Mouse (Mus musculus) C2C12 (cell line): ENCODE results near the gene Cacng8. TPM values are rescaled to one million over a fixed set of nuclear protein-coding genes. Genes with fewer than 3 reads are reported as not detected.

Experiments
- H3K27me3 ChIP-seq: one replicate; pipeline ENCODE4 v1.6.1; 2011; ENCODE audit not compliant: control insufficient read depth, insufficient read depth, insufficient read length
- H3K36me3 ChIP-seq: one replicate; pipeline ENCODE4 v1.6.1; 2011; ENCODE audit not compliant: control insufficient read depth, insufficient read depth
- H3K4me3 ChIP-seq: one replicate; pipeline ENCODE4 v1.5.1; 2011; ENCODE audit warnings: mild to moderate bottlenecking, control low read depth; ENCODE audit not compliant: poor library complexity, insufficient read depth, severe bottlenecking
- H3K79me2 ChIP-seq: one replicate; pipeline ENCODE4 v1.6.1; 2011; ENCODE audit not compliant: control insufficient read depth, insufficient read depth
- H3K79me3 ChIP-seq: one replicate; pipeline ENCODE4 v1.6.1; 2011; ENCODE audit warnings: low read depth, control low read depth
- H3ac ChIP-seq: one replicate; pipeline ENCODE3; 2011; ENCODE audit warnings: low read depth; ENCODE audit not compliant: control insufficient read depth, insufficient read length
- CEBPB ChIP-seq: IDR thresholded peaks from one replicate; pipeline ENCODE4 v1.6.1; 2011; ENCODE audit warnings: low read depth, mild to moderate bottlenecking, control low read depth, moderate library complexity
- CTCF ChIP-seq: IDR thresholded peaks from one replicate; pipeline ENCODE4 v1.5.1; 2011; ENCODE audit not compliant: control insufficient read depth, insufficient read depth, insufficient read length
- FOSL1 ChIP-seq: IDR thresholded peaks from one replicate; pipeline ENCODE4 v1.8.0; 2011; ENCODE audit warnings: mild to moderate bottlenecking, low read length; ENCODE audit not compliant: poor library complexity, insufficient read depth, severe bottlenecking
- MAX ChIP-seq: IDR thresholded peaks from one replicate; pipeline ENCODE4 v1.6.1; 2011; ENCODE audit warnings: mild to moderate bottlenecking, control low read depth
- MYOD1 ChIP-seq: IDR thresholded peaks from one replicate; pipeline ENCODE4 v1.6.1; 2011; ENCODE audit warnings: low read depth; ENCODE audit not compliant: control insufficient read depth, insufficient read length
- MYOG ChIP-seq: IDR thresholded peaks from one replicate; pipeline ENCODE4 v1.6.1; 2011; ENCODE audit not compliant: control insufficient read depth, insufficient read length; ENCODE audit errors: extremely low read depth
- USF1 ChIP-seq: IDR thresholded peaks from one replicate; pipeline ENCODE4 v1.6.1; 2011; ENCODE audit warnings: low read depth, mild to moderate bottlenecking, control low read depth, moderate library complexity
- polyA plus RNA-seq: library from polyadenylated mRNA; unstranded; fragments of >200 nt; fragmentation: generic; extraction: Trizol; gene quantifications from one replicate; pipeline ENCODE4 v1.2.1, GENCODE M21; 2012; ENCODE audit warnings: missing spikeins

The Cacng8 gene
- polyA plus RNA-seq, 1 experiment, result 1.3 TPM

- Histone ChIP-seq H3K27me3 (no peaks in the 10 kb centered on the region), H3K79me3 (no peaks in the 10 kb centered on the region), H3ac (no peak overlapping the region), H3K79me2 (no peaks in the 10 kb centered on the region), H3K4me3 (no peak overlapping the region), H3K36me3 (no peaks in the 10 kb centered on the region)
- TF ChIP-seq MAX, result no peak
- no peak for TF ChIP-seq USF1
- no peak for TF ChIP-seq CTCF
- no peak for TF ChIP-seq MYOD1
- TF ChIP-seq MYOG, result no peak
- TF ChIP-seq FOSL1, result no peak
- no peak for TF ChIP-seq CEBPB
These were observed 34.7 kb downstream of the Cacng8 start for GRCm38 (mm10) chr7:3425141-3425540.

- no peaks in the 10 kb centered on the region for H3K79me3 ChIP-seq
- H3K27me3 ChIP-seq, result peaks cover 5% of the 10 kb centered on the region
- no peak overlapping the region for H3ac ChIP-seq
- TF ChIP-seq USF1 (no peak), MYOG (no peak), FOSL1 (no peak), CEBPB (no peak), MAX (no peak), MYOD1 (no peak), CTCF (no peak)
- H3K79me2 ChIP-seq, result no peaks in the 10 kb centered on the region
- H3K4me3 ChIP-seq, result no peak overlapping the region
- H3K36me3 ChIP-seq, result no peaks in the 10 kb centered on the region
These were observed 39.7 kb downstream of the Cacng8 start for GRCm38 (mm10) chr7:3430161-3430560.

- no peaks in the 10 kb centered on the region for H3K36me3 ChIP-seq
- H3K79me2 ChIP-seq, result no peaks in the 10 kb centered on the region
- no peak overlapping the region for H3ac ChIP-seq
- H3K27me3 ChIP-seq, result peaks cover 5% of the 10 kb centered on the region
- H3K79me3 ChIP-seq, result no peaks in the 10 kb centered on the region
- H3K4me3 ChIP-seq, result no peak overlapping the region
- TF ChIP-seq MYOD1 (no peak), MAX (no peak), CEBPB (no peak), CTCF (no peak), FOSL1 (no peak), USF1 (no peak)
These were observed 41.6 kb downstream of the Cacng8 start for GRCm38 (mm10) chr7:3432066-3432465.

GRCm38 (mm10) chr7:3437941-3438340, 47.5 kb downstream of the Cacng8 start:
- H3ac ChIP-seq, result no peak overlapping the region
- H3K4me3 ChIP-seq, result no peak overlapping the region
- H3K79me3 ChIP-seq, result no peaks in the 10 kb centered on the region
- H3K27me3 ChIP-seq, result no peaks in the 10 kb centered on the region
- no peaks in the 10 kb centered on the region for H3K79me2 ChIP-seq
- TF ChIP-seq MYOG (no peak), FOSL1 (no peak), CTCF (no peak)
- no peaks in the 10 kb centered on the region for H3K36me3 ChIP-seq

- H3K4me3 ChIP-seq, result no peak overlapping the region
- H3K36me3 ChIP-seq, result no peaks in the 10 kb centered on the region
- H3K79me2 ChIP-seq, result no peaks in the 10 kb centered on the region
- no peaks in the 10 kb centered on the region for H3K27me3 ChIP-seq
- no peaks in the 10 kb centered on the region for H3K79me3 ChIP-seq
- H3ac ChIP-seq, result no peak overlapping the region
- no peak for TF ChIP-seq MYOD1
- no peak for TF ChIP-seq CEBPB
- no peak for TF ChIP-seq MYOG
- no peak for TF ChIP-seq MAX
- no peak for TF ChIP-seq FOSL1
- no peak for TF ChIP-seq USF1
- no peak for TF ChIP-seq CTCF
These were observed 49.5 kb downstream of the Cacng8 start for GRCm38 (mm10) chr7:3439984-3440383.

GRCm38 (mm10) chr7:3440526-3440925, 50.0 kb downstream of the Cacng8 start:
- H3ac ChIP-seq, result no peak overlapping the region
- no peaks in the 10 kb centered on the region for H3K36me3 ChIP-seq
- H3K79me3 ChIP-seq, result no peaks in the 10 kb centered on the region
- no peaks in the 10 kb centered on the region for H3K27me3 ChIP-seq
- TF ChIP-seq MYOD1 (no peak), MYOG (no peak), MAX (no peak), USF1 (no peak), CTCF (no peak), CEBPB (no peak), FOSL1 (no peak)
- no peak overlapping the region for H3K4me3 ChIP-seq
- no peaks in the 10 kb centered on the region for H3K79me2 ChIP-seq
